Mouse (Mus musculus) forebrain, embryonic 14.5 days (tissue): ENCODE results near the gene Prg3. TPM values are rescaled to one million over a fixed set of nuclear protein-coding genes. Genes with fewer than 3 reads are reported as not detected.
A peak's percentile ranks its signal among the peaks of the same experiment; 100 is the strongest.

Source experiments
- ATAC-seq: fragments of 200-750 bp; cut with Nextera tagmentation; 2 replicates; pipeline ENCODE4 v1.8.0; 2017; ENCODE audit warnings: mild to moderate bottlenecking, moderate library complexity
- DNase-seq: peaks from one replicate; pipeline ENCODE4 v3.0.0-alpha.2; 2015; ENCODE audit warnings: low spot score
- H3K27ac ChIP-seq: fragments of 300-500 bp; sonication (generic); 2 replicates; pipeline ENCODE4 v1.5.1; 2014; ENCODE audit warnings: low read depth, mild to moderate bottlenecking, control low read depth, low read length, moderate library complexity
- H3K27me3 ChIP-seq: fragments of 300-500 bp; sonication (generic); replicated peaks from 2 replicates; pipeline ENCODE4 v1.6.1; 2014; ENCODE audit warnings: low read length, control low read depth, mixed read lengths; ENCODE audit not compliant: control insufficient read depth, insufficient read depth
- H3K36me3 ChIP-seq: fragments of 300-500 bp; sonication (generic); 2 replicates; pipeline ENCODE4 v1.6.1; 2014; ENCODE audit warnings: low read length, control low read depth; ENCODE audit not compliant: control insufficient read depth, insufficient read depth
- H3K4me1 ChIP-seq: fragments of 300-500 bp; sonication (generic); 2 replicates; pipeline ENCODE4 v1.6.1; 2014; ENCODE audit warnings: antibody characterized with exemption, low read length, control low read depth; ENCODE audit not compliant: control insufficient read depth, insufficient read depth
- H3K4me2 ChIP-seq: fragments of 300-500 bp; sonication (generic); 2 replicates; pipeline ENCODE4 v1.6.1; 2014; ENCODE audit warnings: mild to moderate bottlenecking, control low read depth, low read length
- H3K4me3 ChIP-seq: fragments of 300-500 bp; sonication (generic); 2 replicates; pipeline ENCODE4 v1.5.1; 2014; ENCODE audit warnings: low read depth, low read length, control low read depth
- H3K9ac ChIP-seq: fragments of 300-500 bp; sonication (generic); 2 replicates; pipeline ENCODE4 v1.6.1; 2014; ENCODE audit warnings: mild to moderate bottlenecking, low read length, control low read depth, moderate library complexity
- H3K9me3 ChIP-seq: fragments of 300-500 bp; sonication (generic); replicated peaks from 2 replicates; pipeline ENCODE4 v1.6.1; 2016; ENCODE audit warnings: low read length, control low read depth, mixed read lengths; ENCODE audit not compliant: control insufficient read depth
- WGBS: fragments of 180-500 bp; shearing (Covaris S2); extraction: QIAGEN DNeasy Blood & Tissue Kit; methylation state at CpG from one replicate; pipeline ENCODE4 v1.1.7; 2014; 5-methylcytosine and 5-hydroxymethylcytosine counted together
- polyA plus RNA-seq: library from polyadenylated mRNA; unstranded; fragments of >200 nt; fragmentation: Nextera tagmentation; extraction: Ambion mirVana; gene quantifications from 2 replicates; pipeline ENCODE4 v1.2.1, GENCODE M21; 2014

The Prg3 gene
- polyA plus RNA-seq, 1 experiment from 2014 or later = not detected

GRCm38 (mm10) chr2:84951027-84951426 is 37.0 kb upstream of the Prg3 start:
- Histone ChIP-seq H3K4me3 (no peak overlapping the region), H3K9me3 (no peaks in the 10 kb centered on the region), H3K9ac (no peak overlapping the region), H3K4me1 (no peaks in the 10 kb centered on the region), H3K27me3 (no peaks in the 10 kb centered on the region), H3K27ac (no peak overlapping the region), H3K4me2 (no peak overlapping the region), H3K36me3 (no peaks in the 10 kb centered on the region)
- DNase-seq (no peak), ATAC-seq (no peak)
- 92% methylated on average over 8 of the region's 8 CpGs for WGBS

DNA sequence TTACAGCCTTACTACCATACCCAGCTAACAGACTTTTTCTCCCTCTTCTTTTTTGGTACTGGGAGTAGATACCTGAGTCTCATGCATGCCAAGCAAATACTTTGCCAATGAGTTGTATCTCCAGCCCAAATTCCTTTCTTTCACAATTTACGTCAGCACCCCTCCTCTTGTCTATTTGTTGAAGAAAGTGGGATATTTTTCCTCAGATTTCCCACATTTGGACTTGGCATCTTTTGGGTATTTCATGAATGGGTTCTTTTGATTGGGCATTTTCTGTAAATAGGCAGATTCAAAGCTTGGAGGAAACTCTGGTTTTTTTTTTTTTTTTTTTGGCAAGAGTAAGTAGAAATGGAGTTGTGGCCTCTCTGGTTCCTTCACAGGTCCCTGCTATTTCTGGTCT is 35.8 kb upstream of the Prg3 start:
- WGBS = 76% methylated on average over 1 of the region's 1 CpGs
- H3K4me2 ChIP-seq = no peak overlapping the region
- H3K4me3 ChIP-seq = no peak overlapping the region
- no peaks in the 10 kb centered on the region for H3K9me3 ChIP-seq
- ATAC-seq (no peak), DNase-seq (no peak)
- no peak overlapping the region for H3K9ac ChIP-seq
- no peaks in the 10 kb centered on the region for H3K4me1 ChIP-seq
- H3K27me3 ChIP-seq = no peaks in the 10 kb centered on the region
- no peaks in the 10 kb centered on the region for H3K36me3 ChIP-seq
- no peak overlapping the region for H3K27ac ChIP-seq

DNA sequence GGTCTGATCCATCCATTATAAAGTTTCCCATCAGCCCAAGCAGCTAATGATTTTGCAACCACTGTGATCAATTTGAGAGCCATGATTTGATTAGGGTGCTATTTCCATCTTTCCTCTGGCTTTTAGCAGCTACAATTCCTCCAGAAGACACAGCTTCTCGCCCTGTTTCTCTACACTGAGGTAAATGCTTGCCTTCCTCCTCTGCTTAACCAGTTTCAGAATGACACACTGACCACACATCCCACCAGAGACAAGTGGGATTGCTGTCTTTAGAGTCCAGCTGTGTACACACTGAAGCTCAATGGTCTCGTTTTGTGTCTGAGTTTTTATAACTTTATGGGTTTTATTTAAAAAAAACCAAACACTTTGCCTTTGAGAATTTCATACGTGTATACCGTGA is 35.3 kb upstream of the Prg3 start:
- Histone ChIP-seq H3K27me3 (no peaks in the 10 kb centered on the region), H3K27ac (no peak overlapping the region), H3K9me3 (no peaks in the 10 kb centered on the region), H3K4me2 (no peak overlapping the region), H3K4me3 (no peak overlapping the region), H3K36me3 (no peaks in the 10 kb centered on the region), H3K9ac (no peak overlapping the region), H3K4me1 (no peaks in the 10 kb centered on the region)
- no peak for DNase-seq
- WGBS = 83% methylated on average over 4 of the region's 4 CpGs
- ATAC-seq = no peak

GRCm38 (mm10) chr2:84955435-84955834 is 32.6 kb upstream of the Prg3 start:
- DNase-seq = no peak
- Histone ChIP-seq H3K27me3 (no peaks in the 10 kb centered on the region), H3K9ac (no peak overlapping the region), H3K27ac (no peak overlapping the region), H3K4me2 (no peak overlapping the region), H3K36me3 (no peaks in the 10 kb centered on the region), H3K4me3 (no peak overlapping the region), H3K9me3 (no peaks in the 10 kb centered on the region), H3K4me1 (no peaks in the 10 kb centered on the region)
- 90% methylated on average over 9 of the region's 9 CpGs for WGBS
- no peak for ATAC-seq

DNA sequence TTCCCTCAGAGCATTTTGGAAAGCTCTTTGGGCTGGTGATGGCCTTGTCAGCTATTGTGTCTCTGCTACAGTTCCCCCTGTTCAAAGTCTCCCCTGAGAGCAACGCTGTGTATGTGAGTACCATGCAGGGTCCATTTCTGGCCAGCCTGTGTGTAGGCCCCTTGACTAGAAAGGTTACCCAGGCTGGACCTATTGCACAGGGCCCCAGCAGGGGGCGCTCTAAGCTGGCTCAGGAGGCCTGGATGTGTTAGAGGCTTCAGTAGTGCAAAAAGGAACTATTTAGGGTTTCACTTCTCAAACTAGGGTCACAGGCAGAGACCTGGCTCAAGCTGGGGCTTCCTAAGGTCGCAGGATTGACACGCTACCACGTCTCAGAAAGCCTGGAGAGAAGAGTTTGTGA is 31.7 kb upstream of the Prg3 start:
- no peaks in the 10 kb centered on the region for H3K36me3 ChIP-seq
- no peaks in the 10 kb centered on the region for H3K9me3 ChIP-seq
- no peaks in the 10 kb centered on the region for H3K4me1 ChIP-seq
- H3K27me3 ChIP-seq = no peaks in the 10 kb centered on the region
- no peak overlapping the region for H3K9ac ChIP-seq
- DNase-seq (peak; percentile 19), ATAC-seq (peak; percentile 26; the same call in 1 of the 2 replicates)
- H3K4me2 ChIP-seq = no peak overlapping the region
- H3K27ac ChIP-seq = no peak overlapping the region
- no peak overlapping the region for H3K4me3 ChIP-seq
- WGBS = 63% methylated on average over 5 of the region's 5 CpGs

GRCm38 (mm10) chr2:84958588-84959264 is 29.3 kb upstream of the Prg3 start:
- no peak overlapping the region for H3K9ac ChIP-seq
- no peaks in the 10 kb centered on the region for H3K36me3 ChIP-seq
- DNase-seq (no peak), ATAC-seq (no peak)
- H3K4me2 ChIP-seq = no peak overlapping the region
- WGBS = 88% methylated on average over 11 of the region's 11 CpGs
- no peak overlapping the region for H3K27ac ChIP-seq
- no peaks in the 10 kb centered on the region for H3K27me3 ChIP-seq
- H3K4me1 ChIP-seq = no peaks in the 10 kb centered on the region
- H3K4me3 ChIP-seq = no peak overlapping the region
- H3K9me3 ChIP-seq = no peaks in the 10 kb centered on the region

DNA sequence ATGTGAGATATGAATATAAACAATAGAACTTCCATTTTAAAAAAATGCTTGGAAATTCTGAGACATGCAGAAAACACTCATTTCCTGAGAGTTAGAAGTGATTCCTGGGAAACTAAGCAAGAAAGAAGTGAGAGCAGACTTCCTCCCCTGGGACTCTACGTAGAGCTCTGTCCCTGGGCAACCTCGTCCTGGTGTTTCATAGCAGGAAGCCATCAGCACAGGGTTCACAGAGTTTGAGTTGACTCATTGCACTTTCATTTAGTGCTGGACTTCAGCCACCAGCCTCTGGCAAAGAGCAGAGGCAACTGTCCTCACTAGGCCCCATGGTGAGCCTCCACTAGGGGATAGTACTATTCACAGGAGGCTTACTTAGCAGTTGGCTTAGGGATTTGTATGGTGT is 26.7 kb upstream of the Prg3 start:
- no peak overlapping the region for H3K4me3 ChIP-seq
- H3K36me3 ChIP-seq = no peaks in the 10 kb centered on the region
- H3K27me3 ChIP-seq = no peaks in the 10 kb centered on the region
- ATAC-seq (no peak), DNase-seq (no peak)
- WGBS = 82% methylated on average over 2 of the region's 2 CpGs
- no peaks in the 10 kb centered on the region for H3K9me3 ChIP-seq
- H3K9ac ChIP-seq = no peak overlapping the region
- H3K4me2 ChIP-seq = no peak overlapping the region
- H3K4me1 ChIP-seq = no peaks in the 10 kb centered on the region
- no peak overlapping the region for H3K27ac ChIP-seq

- H3K36me3 ChIP-seq = no peaks in the 10 kb centered on the region
- WGBS = 71% methylated on average over 3 of the region's 3 CpGs
- H3K27ac ChIP-seq = no peak overlapping the region
- no peaks in the 10 kb centered on the region for H3K27me3 ChIP-seq
- H3K4me1 ChIP-seq = no peaks in the 10 kb centered on the region
- ATAC-seq (no peak), DNase-seq (no peak)
- H3K4me2 ChIP-seq = no peak overlapping the region
- H3K9ac ChIP-seq = no peak overlapping the region
- no peaks in the 10 kb centered on the region for H3K9me3 ChIP-seq
- H3K4me3 ChIP-seq = no peak overlapping the region
These were observed 26.1 kb upstream of the Prg3 start for GRCm38 (mm10) chr2:84961901-84962300.

- H3K27me3 ChIP-seq = no peaks in the 10 kb centered on the region
- ATAC-seq (no peak), DNase-seq (no peak)
- no peaks in the 10 kb centered on the region for H3K9me3 ChIP-seq
- no peaks in the 10 kb centered on the region for H3K36me3 ChIP-seq
- H3K9ac ChIP-seq = no peak overlapping the region
- no peak overlapping the region for H3K4me2 ChIP-seq
- H3K27ac ChIP-seq = no peak overlapping the region
- H3K4me1 ChIP-seq = no peaks in the 10 kb centered on the region
- no peak overlapping the region for H3K4me3 ChIP-seq
- 38% methylated on average over 6 of the region's 6 CpGs for WGBS
These were observed 25.0 kb upstream of the Prg3 start for GRCm38 (mm10) chr2:84962906-84963507.
